Comparison of ENCODE assay signal across 16 mouse cellular contexts in the genomic region with DNA sequence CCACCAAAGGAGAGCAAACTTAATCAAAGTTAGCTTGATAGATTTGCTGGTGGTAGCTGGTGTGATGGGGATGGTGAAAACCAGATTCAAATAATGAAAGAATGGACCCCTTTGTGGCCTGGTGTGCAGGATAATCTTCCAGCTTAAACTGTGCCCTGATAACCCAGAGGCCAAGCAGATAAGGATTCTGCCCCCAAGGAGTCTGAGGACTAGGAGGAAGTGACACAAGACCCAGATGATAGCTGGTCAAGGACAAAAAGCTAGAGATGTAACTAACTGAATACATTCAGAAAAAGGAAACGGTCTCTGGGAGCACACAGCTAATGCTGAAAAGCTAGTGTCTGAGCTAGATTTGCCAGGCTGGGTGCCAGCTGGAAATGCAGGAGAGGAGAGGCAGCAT. TPM values are rescaled to one million over a fixed set of nuclear protein-coding genes. Genes with fewer than 3 reads are reported as not detected.
A peak's percentile ranks its signal among the peaks of the same experiment; 100 is the strongest.
DNase-seq lines count a peak whose midpoint lies in the region; ATAC-seq and TF ChIP-seq lines count a peak whose summit lies in the region.
"Had no signal": no experiment of that assay in that cellular context is flagged by ENCODE, and none has a peak within 500 bp of the region (broad histone marks: within the 10 kb centered on the region; RNA-seq: fewer than 3 reads in every experiment).

No protein-coding gene starts in this region.

- no peak for DNase-seq in heart, adult 18-20 months
- DNase-seq in 416B (ENCODE audit: low read depth), result peak; percentile 65
- DNase-seq in forebrain, embryonic 11.5 days (ENCODE audit: low spot score), result no peak
- DNase-seq in kidney, adult 2 months, result no peak
- DNase-seq: adrenal gland, adult 8-10 months; cerebellum, adult 18-20 months; gastrocnemius, postnatal 10 days; kidney, postnatal 14 days; right cerebral cortex, adult 18-20 months; spleen, adult 18-20 months had no signal

- H3K27ac ChIP-seq in heart, embryonic 13.5 days (replicated peaks), result no peak overlapping the region
- 0 out of 2 replicates have a peak overlapping the region, but pooled peaks have one; percentile 7 for H3K27ac ChIP-seq in bone marrow macrophage, adult 2 months (ENCODE audit: insufficient read depth, low read depth, low read length)
- H3K27ac ChIP-seq in liver, embryonic 16.5 days (ENCODE audit: low read length), result no peak overlapping the region
- no peak overlapping the region for H3K27ac ChIP-seq in forebrain, embryonic 11.5 days (ENCODE audit: low read depth, low read length)
- H3K27ac ChIP-seq in kidney, adult 2 months (ENCODE audit: insufficient read depth, low read depth, low read length), result no peak overlapping the region
- H3K27ac ChIP-seq: midbrain, embryonic 13.5 days had no signal

- H3K27me3 ChIP-seq in heart, embryonic 13.5 days (replicated peaks), result peaks cover 4% of the 10 kb centered on the region
- H3K27me3 ChIP-seq in liver, embryonic 16.5 days (ENCODE audit: control insufficient read depth, insufficient read depth, low read depth, low read length), result no peaks in the 10 kb centered on the region
- peaks cover 2% of the 10 kb centered on the region; the same call in 1 of the 2 replicates for H3K27me3 ChIP-seq in forebrain, embryonic 11.5 days (ENCODE audit: control insufficient read depth, insufficient read depth, low read length)
- H3K27me3 ChIP-seq in kidney, adult 2 months (replicated peaks; ENCODE audit: control insufficient read depth, insufficient read depth, low read length), result no peaks in the 10 kb centered on the region

- peak overlapping the region; percentile 89; the same call in 1 of the 2 replicates for H3K4me2 ChIP-seq in heart, embryonic 13.5 days
- peak overlapping the region; percentile 84 for H3K4me2 ChIP-seq in liver, embryonic 16.5 days (ENCODE audit: low read depth, low read length)
- no peak overlapping the region for H3K4me2 ChIP-seq in forebrain, embryonic 11.5 days (ENCODE audit: low read depth, low read length, severe bottlenecking)

- peak overlapping the region; percentile 96 for H3K9ac ChIP-seq in heart, embryonic 13.5 days
- no peak overlapping the region for H3K9ac ChIP-seq in liver, embryonic 16.5 days (ENCODE audit: low read depth, low read length)
- H3K9ac ChIP-seq in forebrain, embryonic 11.5 days (ENCODE audit: low read length), result no peak overlapping the region
- H3K9ac ChIP-seq: midbrain, embryonic 13.5 days had no signal

- peaks cover 22% of the 10 kb centered on the region for H3K36me3 ChIP-seq in heart, embryonic 13.5 days
- no peaks in the 10 kb centered on the region for H3K36me3 ChIP-seq in liver, embryonic 16.5 days (ENCODE audit: control insufficient read depth, insufficient read depth)
- H3K36me3 ChIP-seq in forebrain, embryonic 11.5 days (ENCODE audit: control insufficient read depth, insufficient read depth, low read length), result no peaks in the 10 kb centered on the region
- no peaks in the 10 kb centered on the region for H3K36me3 ChIP-seq in kidney, adult 2 months (ENCODE audit: control insufficient read depth, insufficient read depth, low read length)

- H3K4me3 ChIP-seq in heart, embryonic 13.5 days, result no peak overlapping the region
- peak overlapping the region; percentile 68; the same call in 1 of the 2 replicates for H3K4me3 ChIP-seq in bone marrow macrophage, adult 2 months (ENCODE audit: insufficient read depth, low read length)
- H3K4me3 ChIP-seq in liver, embryonic 16.5 days (ENCODE audit: low read depth, low read length), result no peak overlapping the region
- H3K4me3 ChIP-seq in forebrain, embryonic 11.5 days (ENCODE audit: low read depth, low read length), result no peak overlapping the region
- H3K4me3 ChIP-seq in kidney, adult 2 months (ENCODE audit: insufficient read depth, low read depth, low read length), result no peak overlapping the region
- H3K4me3 ChIP-seq: midbrain, embryonic 13.5 days had no signal

- 67% methylated on average over 1 of the region's 1 CpGs for WGBS in heart, embryonic 13.5 days
- 22% methylated on average over 1 of the region's 1 CpGs for WGBS in liver, embryonic 16.5 days (ENCODE audit: insufficient replicate concordance)
- WGBS in forebrain, embryonic 11.5 days, result 86% methylated on average over 1 of the region's 1 CpGs
- 83% methylated on average over 1 of the region's 1 CpGs for WGBS in kidney, adult 2 months

- no peaks in the 10 kb centered on the region for H3K9me3 ChIP-seq in heart, embryonic 13.5 days
- H3K9me3 ChIP-seq in liver, embryonic 16.5 days (replicated peaks; ENCODE audit: control insufficient read depth, low read length), result no peaks in the 10 kb centered on the region
- H3K9me3 ChIP-seq in forebrain, embryonic 11.5 days (ENCODE audit: control insufficient read depth, low read length), result no peaks in the 10 kb centered on the region
- H3K9me3 ChIP-seq: midbrain, embryonic 13.5 days had no signal

- peaks cover 26% of the 10 kb centered on the region for H3K4me1 ChIP-seq in heart, embryonic 13.5 days
- peaks cover 29% of the 10 kb centered on the region for H3K4me1 ChIP-seq in bone marrow macrophage, adult 2 months (ENCODE audit: control insufficient read depth, insufficient read depth, low read length)
- peaks cover 27% of the 10 kb centered on the region for H3K4me1 ChIP-seq in liver, embryonic 16.5 days (ENCODE audit: control insufficient read depth, low read depth, low read length)
- 0 out of 2 replicates have a peak, but pooled peaks cover 8% of the 10 kb centered on the region for H3K4me1 ChIP-seq in forebrain, embryonic 11.5 days (replicated peaks; ENCODE audit: control insufficient read depth, insufficient read depth, low read length)
- H3K4me1 ChIP-seq in kidney, adult 2 months (ENCODE audit: control insufficient read depth, insufficient read depth, low read length), result peaks cover 8% of the 10 kb centered on the region; the same call in 1 of the 2 replicates

- TF ChIP-seq CTCF in bone marrow macrophage, adult 2 months (IDR thresholded peaks at IDR 0.05; ENCODE audit: low read depth, low read length), result no peak
- no peak for TF ChIP-seq CTCF in kidney, adult 2 months (conservative IDR thresholded peaks at IDR 0.05; ENCODE audit: insufficient read depth, insufficient read length, low read depth, low read length)

- no peak for TF ChIP-seq POLR2A in bone marrow macrophage, adult 2 months (IDR thresholded peaks at IDR 0.05; ENCODE audit: borderline replicate concordance, low read depth, low read length)
- no peak for TF ChIP-seq POLR2A in kidney, adult 2 months (IDR thresholded peaks at IDR 0.05; ENCODE audit: low read depth, low read length)

- ATAC-seq in heart, embryonic 13.5 days (ENCODE audit: extremely low read depth, insufficient number of reproducible peaks, low FRiP score, low TSS enrichment), result no peak
- ATAC-seq in liver, embryonic 16.5 days (ENCODE audit: low read depth), result no peak
- ATAC-seq in forebrain, embryonic 11.5 days (replicated peaks; ENCODE audit: low FRiP score), result no peak
- ATAC-seq: forebrain, embryonic 16.5 days; midbrain, embryonic 13.5 days had no signal

RNA-seq across cellular contexts. Expression of a gene that starts 1.9 kb away (rescaled TPM):
- 4.1 and 4.3 TPM in 2 replicates for polyA plus RNA-seq in heart, embryonic 13.5 days (2015; fragmentation: Nextera tagmentation; extraction: Ambion mirVana)
- total RNA-seq in heart, adult 18-20 months (2021), result 10 to 100 TPM; 10.3 to 11.4 TPM
- polyA plus RNA-seq in bone marrow macrophage, adult 2 months (2012; ENCODE audit: insufficient read depth, insufficient read length, missing spikeins), result 10.9 and 12.7 TPM in 2 replicates
- polyA plus RNA-seq in liver, embryonic 16.5 days (2015; fragmentation: Nextera tagmentation; extraction: Ambion mirVana), result 1.4 and 1.5 TPM in 2 replicates
- 3.4 and 4.6 TPM in 2 replicates for polyA plus RNA-seq in forebrain, embryonic 11.5 days (2014; fragmentation: Nextera tagmentation; extraction: Ambion mirVana)
- polyA plus RNA-seq in kidney, adult 2 months (2012; rRNA removed), result 6.9 and 9.0 TPM in 2 replicates

RNA-seq across cellular contexts. Expression of a gene that starts 11.2 kb away (rescaled TPM):
- polyA plus RNA-seq in heart, embryonic 13.5 days (2015; fragmentation: Nextera tagmentation; extraction: Ambion mirVana), result 2.7 and 3.5 TPM in 2 replicates
- total RNA-seq in heart, adult 18-20 months (2021), result 1 to 10 TPM in 1 of 2 experiments, under 1 TPM in 1; 0.80 to 1.4 TPM
- 5.4 and 5.7 TPM in 2 replicates for polyA plus RNA-seq in bone marrow macrophage, adult 2 months (2012; ENCODE audit: insufficient read depth, insufficient read length, missing spikeins)
- 0.27 and 0.34 TPM in 2 replicates for polyA plus RNA-seq in liver, embryonic 16.5 days (2015; fragmentation: Nextera tagmentation; extraction: Ambion mirVana)
- polyA plus RNA-seq in forebrain, embryonic 11.5 days (2014; fragmentation: Nextera tagmentation; extraction: Ambion mirVana), result 12.5 and 14.1 TPM in 2 replicates
- 9.8 and 10.1 TPM in 2 replicates for polyA plus RNA-seq in kidney, adult 2 months (2012; rRNA removed)
- polyA plus RNA-seq: erythroblast, embryonic 14.5 days had no signal

RNA-seq across cellular contexts. Expression of a gene that starts 37.0 kb away (rescaled TPM):
- polyA plus RNA-seq in heart, embryonic 13.5 days (2015; fragmentation: Nextera tagmentation; extraction: Ambion mirVana), result 59.8 and 66.2 TPM in 2 replicates
- 10 to 100 TPM; 26.9 to 29.5 TPM for total RNA-seq in heart, adult 18-20 months (2021)
- polyA plus RNA-seq in bone marrow macrophage, adult 2 months (2012; ENCODE audit: insufficient read depth, insufficient read length, missing spikeins), result 30.8 and 35.7 TPM in 2 replicates
- polyA plus RNA-seq in liver, embryonic 16.5 days (2015; fragmentation: Nextera tagmentation; extraction: Ambion mirVana), result 49.1 and 49.3 TPM in 2 replicates
- 92.7 and 96.0 TPM in 2 replicates for polyA plus RNA-seq in forebrain, embryonic 11.5 days (2014; fragmentation: Nextera tagmentation; extraction: Ambion mirVana)
- polyA plus RNA-seq in kidney, adult 2 months (2012; rRNA removed), result 27.1 and 28.6 TPM in 2 replicates

RNA-seq across cellular contexts. Expression of a gene that starts 37.1 kb away (rescaled TPM):
- 2.2 and 2.9 TPM in 2 replicates for polyA plus RNA-seq in heart, embryonic 13.5 days (2015; fragmentation: Nextera tagmentation; extraction: Ambion mirVana)
- 1 to 10 TPM; 5.1 to 6.0 TPM for total RNA-seq in heart, adult 18-20 months (2021)
- 6.6 and 6.8 TPM in 2 replicates for polyA plus RNA-seq in bone marrow macrophage, adult 2 months (2012; ENCODE audit: insufficient read depth, insufficient read length, missing spikeins)
- 1.7 and 2.1 TPM in 2 replicates for polyA plus RNA-seq in liver, embryonic 16.5 days (2015; fragmentation: Nextera tagmentation; extraction: Ambion mirVana)
- 6.0 and 6.6 TPM in 2 replicates for polyA plus RNA-seq in forebrain, embryonic 11.5 days (2014; fragmentation: Nextera tagmentation; extraction: Ambion mirVana)
- polyA plus RNA-seq in kidney, adult 2 months (2012; rRNA removed), result 4.3 and 4.7 TPM in 2 replicates
